Mouse (Mus musculus): ENCODE results near the gene Smtnl1. TPM values are rescaled to one million over a fixed set of nuclear protein-coding genes. Genes with fewer than 3 reads are reported as not detected.
"Not testable (repeated sequence)": the region's sequence is repeated elsewhere in the genome, so short reads cannot be mapped to it uniquely, and the experiment has no call there.

The Smtnl1 gene
- polyA plus RNA-seq, 1 experiment from 2014 or later, result 0.27 TPM

GRCm38 (mm10) chr2:84803963-84804362 is 18.5 kb downstream of the Smtnl1 start:
- H3K9ac ChIP-seq, result no peak overlapping the region
- no peak overlapping the region for H3K4me3 ChIP-seq
- H3K4me2 ChIP-seq, result no peak overlapping the region
- H3K4me1 ChIP-seq, result no peaks in the 10 kb centered on the region
- 83% methylated on average over 7 of the region's 7 CpGs for WGBS
- no peaks in the 10 kb centered on the region for H3K9me3 ChIP-seq
- no peaks in the 10 kb centered on the region for H3K27me3 ChIP-seq
- H3K36me3 ChIP-seq, result no peaks in the 10 kb centered on the region
- H3K27ac ChIP-seq, result no peak overlapping the region
- no peak for ATAC-seq (ENCODE audit: borderline replicate concordance, extremely low read depth, low FRiP score, low TSS enrichment)

DNA sequence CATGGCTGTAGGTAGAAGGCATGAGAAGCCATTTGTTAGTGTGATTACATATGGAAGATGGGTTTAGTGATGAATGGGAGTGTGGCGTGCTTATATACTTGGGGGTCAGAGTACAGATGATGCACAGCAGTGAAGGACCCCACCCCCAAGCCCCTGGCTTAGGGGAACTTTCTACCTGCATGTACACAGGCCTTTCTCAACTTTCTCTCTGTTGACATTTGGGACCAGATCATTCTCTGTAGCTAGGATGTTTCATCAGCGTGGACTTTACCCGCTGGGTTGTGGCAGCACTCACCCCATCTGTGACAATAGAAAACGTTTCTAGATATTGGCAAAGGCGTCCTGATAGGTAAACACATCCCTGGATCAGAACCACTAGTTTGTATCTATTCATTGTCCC is 21.2 kb downstream of the Smtnl1 start:
- not testable (repeated sequence) for ATAC-seq (ENCODE audit: borderline replicate concordance, extremely low read depth, low FRiP score, low TSS enrichment); H3K4me3 ChIP-seq; H3K4me2 ChIP-seq; H3K36me3 ChIP-seq; H3K4me1 ChIP-seq; H3K9me3 ChIP-seq; H3K9ac ChIP-seq; H3K27ac ChIP-seq; H3K27me3 ChIP-seq
- 74% methylated on average over 5 of the region's 5 CpGs for WGBS

- Histone ChIP-seq H3K9ac (no peak overlapping the region), H3K9me3 (no peaks in the 10 kb centered on the region), H3K4me1 (no peaks in the 10 kb centered on the region; the same call in 1 of the 2 replicates), H3K27ac (no peak overlapping the region), H3K36me3 (no peaks in the 10 kb centered on the region), H3K4me3 (no peak overlapping the region), H3K4me2 (no peak overlapping the region), H3K27me3 (no peaks in the 10 kb centered on the region)
- ATAC-seq (ENCODE audit: borderline replicate concordance, extremely low read depth, low FRiP score, low TSS enrichment), result no peak
- 69% methylated on average over 4 of the region's 4 CpGs for WGBS
Measured at GRCm38 (mm10) chr2:84800304-84800703, 22.1 kb downstream of the Smtnl1 start.

- Histone ChIP-seq H3K9me3 (no peaks in the 10 kb centered on the region), H3K27me3 (no peaks in the 10 kb centered on the region), H3K36me3 (no peaks in the 10 kb centered on the region), H3K4me3 (peak overlapping the region; percentile 66), H3K4me1 (no peaks in the 10 kb centered on the region; the same call in 1 of the 2 replicates), H3K9ac (peak overlapping the region; percentile 54), H3K27ac (peak overlapping the region; percentile 76), H3K4me2 (peak overlapping the region; percentile 93)
- under 1% methylated on average over 16 of the region's 16 CpGs for WGBS
- ATAC-seq (ENCODE audit: borderline replicate concordance, extremely low read depth, low FRiP score, low TSS enrichment), result peak; percentile 66
Measured at GRCm38 (mm10) chr2:84799041-84799561, 23.4 kb downstream of the Smtnl1 start.

DNA sequence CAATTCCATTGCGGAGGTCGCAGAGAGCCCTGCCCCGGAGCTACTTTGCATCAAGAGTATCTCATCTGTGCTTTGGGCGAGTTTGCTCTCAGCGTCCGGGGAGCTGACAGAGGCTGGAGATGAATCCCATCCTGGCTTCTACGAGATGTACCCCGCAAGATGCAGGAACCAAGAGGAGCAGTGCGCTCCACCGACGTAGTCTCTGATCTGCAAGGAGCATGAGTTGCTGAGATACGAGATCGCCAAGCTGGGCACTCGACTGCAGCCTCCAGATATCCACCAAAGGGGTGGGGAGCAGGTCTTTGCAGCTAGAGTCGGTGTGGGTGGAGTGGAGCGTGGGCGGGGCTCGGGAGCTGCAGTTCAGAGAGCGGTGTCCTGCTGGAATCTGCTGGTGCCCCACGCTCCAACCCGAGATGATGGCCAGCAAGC is 23.9 kb downstream of the Smtnl1 start, which contains the start of gene Ube2l6:
Gene Ube2l6 (plus strand): TSS at position 336 of the 429 bp plus-strand sequence.
- 1% methylated on average over 21 of the region's 21 CpGs for WGBS
- peak within 1 kb of the TSS; percentile 54 for H3K9ac ChIP-seq
- ATAC-seq (ENCODE audit: borderline replicate concordance, extremely low read depth, low FRiP score, low TSS enrichment), result peak; percentile 87

GRCm38 (mm10) chr2:84797833-84798492 is 24.5 kb downstream of the Smtnl1 start:
- peak overlapping the region; percentile 54 for H3K9ac ChIP-seq
- no peaks in the 10 kb centered on the region for H3K27me3 ChIP-seq
- H3K36me3 ChIP-seq, result no peaks in the 10 kb centered on the region
- H3K27ac ChIP-seq, result peak overlapping the region; percentile 76
- peak overlapping the region; percentile 66 for H3K4me3 ChIP-seq
- no peaks in the 10 kb centered on the region; the same call in 1 of the 2 replicates for H3K4me1 ChIP-seq
- peak; percentile 53 for ATAC-seq (ENCODE audit: borderline replicate concordance, extremely low read depth, low FRiP score, low TSS enrichment)
- WGBS, result 10% methylated on average over 13 of the region's 13 CpGs
- H3K9me3 ChIP-seq, result no peaks in the 10 kb centered on the region
- H3K4me2 ChIP-seq, result peak overlapping the region; percentile 93

More for the DNA sequence above, 23.9 kb downstream of the Smtnl1 start, which contains the start of gene Ube2l6:
- Histone ChIP-seq H3K4me1 (no peaks in the 10 kb centered on the region; the same call in 1 of the 2 replicates), H3K36me3 (no peaks in the 10 kb centered on the region), H3K9me3 (no peaks in the 10 kb centered on the region), H3K4me3 (peak within 1 kb of the TSS; percentile 66), H3K27ac (peak within 1 kb of the TSS; percentile 76), H3K4me2 (peak within 1 kb of the TSS; percentile 93), H3K27me3 (no peaks in the 10 kb centered on the region)

GRCm38 (mm10) chr2:84793871-84794270 is 28.6 kb downstream of the Smtnl1 start:
- WGBS, result 78% methylated on average over 3 of the region's 3 CpGs
- ATAC-seq (ENCODE audit: borderline replicate concordance, extremely low read depth, low FRiP score, low TSS enrichment), result no peak

GRCm38 (mm10) chr2:84793154-84793553 is 29.3 kb downstream of the Smtnl1 start:
- Histone ChIP-seq H3K9me3 (no peaks in the 10 kb centered on the region), H3K36me3 (no peaks in the 10 kb centered on the region), H3K4me1 (no peaks in the 10 kb centered on the region; the same call in 1 of the 2 replicates), H3K27me3 (no peaks in the 10 kb centered on the region), H3K27ac (no peak overlapping the region), H3K4me2 (no peak overlapping the region), H3K9ac (no peak overlapping the region), H3K4me3 (no peak overlapping the region)
- no peak for ATAC-seq (ENCODE audit: borderline replicate concordance, extremely low read depth, low FRiP score, low TSS enrichment)
- WGBS, result 76% methylated on average over 3 of the region's 3 CpGs

More at GRCm38 (mm10) chr2:84793871-84794270, 28.6 kb downstream of the Smtnl1 start:
- Histone ChIP-seq H3K4me3 (no peak overlapping the region), H3K9me3 (no peaks in the 10 kb centered on the region), H3K4me1 (no peaks in the 10 kb centered on the region; the same call in 1 of the 2 replicates), H3K36me3 (no peaks in the 10 kb centered on the region), H3K4me2 (no peak overlapping the region), H3K27ac (no peak overlapping the region), H3K27me3 (no peaks in the 10 kb centered on the region), H3K9ac (no peak overlapping the region)

DNA sequence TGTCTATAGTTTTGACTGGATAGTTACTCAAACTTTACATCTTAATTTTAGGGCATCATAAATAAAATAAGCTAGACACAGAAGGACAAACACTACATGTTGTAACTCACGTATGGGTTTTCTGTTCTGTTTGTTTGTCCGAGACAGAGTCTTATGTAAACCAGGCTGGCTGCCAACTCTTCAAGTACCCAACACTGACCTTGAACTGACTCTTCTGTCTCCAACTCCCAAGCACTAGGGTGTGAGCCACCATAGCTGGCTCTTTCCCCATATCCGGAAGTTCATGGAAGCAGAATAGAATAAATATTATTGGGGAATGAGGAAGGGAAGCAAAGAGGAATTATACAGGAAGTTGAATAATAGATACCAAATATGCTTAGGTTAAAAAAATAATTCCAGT is 29.9 kb downstream of the Smtnl1 start:
- no peaks in the 10 kb centered on the region for H3K4me1 ChIP-seq
- ATAC-seq (ENCODE audit: borderline replicate concordance, extremely low read depth, low FRiP score, low TSS enrichment), result peak; percentile 80; the same call in 1 of the 2 replicates
- H3K9me3 ChIP-seq, result no peaks in the 10 kb centered on the region
- no peak overlapping the region for H3K4me2 ChIP-seq
- H3K4me3 ChIP-seq, result no peak overlapping the region
- H3K27me3 ChIP-seq, result no peaks in the 10 kb centered on the region
- 34% methylated on average over 3 of the region's 3 CpGs for WGBS
- no peak overlapping the region for H3K9ac ChIP-seq
- H3K27ac ChIP-seq, result no peak overlapping the region
- H3K36me3 ChIP-seq, result no peaks in the 10 kb centered on the region

DNA sequence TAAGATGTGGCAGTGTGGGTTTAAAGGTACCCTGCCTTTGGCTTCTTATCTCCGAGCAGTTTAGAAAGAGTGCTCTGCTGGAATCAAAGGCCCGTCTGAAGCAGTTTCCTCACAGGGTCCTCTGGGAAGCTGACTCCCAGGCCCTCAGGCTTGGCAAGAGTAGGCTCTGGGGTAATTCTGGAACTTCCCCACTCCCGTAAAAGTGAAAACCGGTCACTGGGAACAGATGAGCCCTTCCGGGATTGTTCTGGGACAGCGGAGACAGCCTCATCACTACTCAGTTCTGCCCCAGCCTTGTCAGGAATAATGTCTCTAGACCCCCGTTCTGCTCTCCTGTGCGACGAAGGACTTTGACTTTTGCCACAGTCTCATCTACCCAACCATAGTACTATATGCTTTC is 32.0 kb downstream of the Smtnl1 start:
- Histone ChIP-seq H3K27ac (no peak overlapping the region), H3K9ac (no peak overlapping the region), H3K27me3 (no peaks in the 10 kb centered on the region), H3K4me3 (no peak overlapping the region), H3K4me1 (no peaks in the 10 kb centered on the region), H3K9me3 (no peaks in the 10 kb centered on the region), H3K4me2 (no peak overlapping the region), H3K36me3 (no peaks in the 10 kb centered on the region)
- no peak for ATAC-seq (ENCODE audit: borderline replicate concordance, extremely low read depth, low FRiP score, low TSS enrichment)
- 53% methylated on average over 9 of the region's 9 CpGs for WGBS

DNA sequence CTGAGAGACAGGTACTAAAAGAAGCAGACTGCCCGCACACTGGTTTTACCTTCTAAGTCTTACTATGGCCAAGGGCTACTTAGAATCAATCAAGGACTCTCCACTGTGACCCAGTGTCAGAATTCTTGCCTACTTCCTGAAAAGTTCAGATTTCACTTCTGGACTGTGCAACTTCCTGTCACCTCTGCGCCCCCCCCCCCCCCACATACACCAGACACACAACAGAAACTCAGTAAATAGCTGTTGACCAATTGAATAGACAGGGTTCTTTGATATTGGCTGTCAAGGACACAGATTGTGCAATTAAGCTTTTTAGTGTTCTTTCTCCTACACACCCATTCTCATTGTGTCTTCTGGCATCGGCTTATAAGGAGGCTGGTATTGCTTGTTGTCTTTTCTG is 34.1 kb downstream of the Smtnl1 start:
- no peak for ATAC-seq (ENCODE audit: borderline replicate concordance, extremely low read depth, low FRiP score, low TSS enrichment)
- Histone ChIP-seq H3K9me3 (no peaks in the 10 kb centered on the region), H3K4me3 (no peak overlapping the region), H3K36me3 (no peaks in the 10 kb centered on the region), H3K9ac (no peak overlapping the region), H3K4me2 (no peak overlapping the region), H3K27ac (no peak overlapping the region), H3K27me3 (no peaks in the 10 kb centered on the region), H3K4me1 (peaks cover 4% of the 10 kb centered on the region; the same call in 1 of the 2 replicates)
- 65% methylated on average over 3 of the region's 3 CpGs for WGBS

All from lung, embryonic 15.5 days (tissue).